Mouse (Mus musculus) ES-E14 (cell line): ENCODE measurements around the gene Crx.

Experiments
- CHD2 ChIP-seq: IDR thresholded peaks from 2 replicates; pipeline ENCODE4 v1.6.1; 2014; ENCODE audit warnings: mild to moderate bottlenecking, low read depth, low read length, inconsistent platforms
- HCFC1 ChIP-seq: IDR thresholded peaks from 2 replicates; pipeline ENCODE4 v1.6.1; 2012; ENCODE audit warnings: low read length, inconsistent platforms, borderline replicate concordance; ENCODE audit not compliant: insufficient read depth
- MAFK ChIP-seq: IDR thresholded peaks from 2 replicates; pipeline ENCODE4 v1.6.1; 2014; ENCODE audit warnings: mild to moderate bottlenecking, low read depth, low read length, inconsistent platforms; ENCODE audit not compliant: insufficient read depth
- ZC3H11A ChIP-seq: IDR thresholded peaks from 2 replicates; pipeline ENCODE4 v1.6.1; 2012; ENCODE audit warnings: low read depth, mild to moderate bottlenecking, inconsistent platforms, low read length, borderline replicate concordance
- ZNF384 ChIP-seq: IDR thresholded peaks from 2 replicates; pipeline ENCODE4 v1.6.1; 2012; ENCODE audit warnings: low read depth, low read length, inconsistent platforms

GRCm38 (mm10) chr7:15859657-15860056 lies 20.1 kb downstream of the Crx start:
- TF ChIP-seq ZC3H11A: no peak
- TF ChIP-seq HCFC1: no peak
- no peak for TF ChIP-seq ZNF384
- no peak for TF ChIP-seq MAFK
- TF ChIP-seq CHD2: no peak
